In the genomic region with DNA sequence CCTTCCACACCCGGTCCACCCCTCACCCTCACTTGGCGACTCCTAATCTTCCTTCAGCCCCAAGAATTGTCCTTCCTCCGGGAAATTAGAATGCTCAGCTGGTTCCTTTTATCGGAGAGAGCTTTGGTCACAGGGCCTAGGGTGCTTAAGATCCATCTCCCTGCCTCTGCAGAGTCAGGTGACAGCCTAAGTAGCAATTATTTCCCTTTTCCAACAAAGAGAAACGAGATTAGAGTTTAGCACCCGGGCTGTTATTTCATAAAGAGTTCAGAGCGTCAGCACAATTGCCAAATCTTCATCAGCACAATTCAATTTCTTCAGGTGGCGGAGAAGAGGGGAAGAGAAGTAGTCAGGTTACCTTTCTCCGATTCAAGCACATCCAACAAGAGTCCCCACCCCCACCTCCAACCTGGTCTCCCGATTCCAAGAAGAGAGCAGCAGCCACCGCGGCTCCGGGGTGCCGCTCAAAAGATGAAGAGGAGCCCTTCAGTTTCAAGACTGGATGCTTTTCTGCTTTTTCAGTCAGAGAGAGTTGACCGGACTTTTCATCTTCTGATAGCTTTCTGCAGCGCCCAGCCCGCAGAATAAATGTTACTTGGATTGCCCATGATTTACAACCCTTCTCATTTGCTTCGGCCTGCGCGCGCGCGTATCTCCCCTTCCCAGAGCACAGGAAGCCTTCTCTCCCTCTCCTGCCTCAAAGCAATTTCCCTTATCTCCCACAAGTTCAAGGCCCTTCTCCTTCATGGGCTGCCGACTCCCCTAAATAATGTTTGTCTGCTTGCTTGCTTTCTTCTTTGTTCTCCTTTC, we compare ENCODE assay signal across 10 mouse cellular contexts. TPM values are rescaled to one million over a fixed set of nuclear protein-coding genes. Genes with fewer than 3 reads are reported as not detected.
DNase-seq lines count a peak whose midpoint lies in the region; ATAC-seq and TF ChIP-seq lines count a peak whose summit lies in the region.
"Had no signal": no experiment of that assay in that cellular context is flagged by ENCODE, and none has a peak within 500 bp of the region (broad histone marks: within the 10 kb centered on the region; RNA-seq: fewer than 3 reads in every experiment).

No protein-coding gene starts in this region.

- H3K27me3 ChIP-seq in kidney, postnatal 0 days (ENCODE audit: insufficient read depth, low read length) = no peaks in the 10 kb centered on the region
- no peaks in the 10 kb centered on the region for H3K27me3 ChIP-seq in hindbrain, postnatal 0 days (ENCODE audit: insufficient read depth, low read length)

- H3K4me2 ChIP-seq in kidney, postnatal 0 days (ENCODE audit: low read length) = peak overlapping the region; percentile 34
- H3K4me2 ChIP-seq in hindbrain, postnatal 0 days (ENCODE audit: low read depth, low read length) = peak overlapping the region; percentile 14; the same call in 1 of the 2 replicates

- no peak overlapping the region for H3K9ac ChIP-seq in kidney, postnatal 0 days (ENCODE audit: low read depth, low read length)
- H3K9ac ChIP-seq in hindbrain, postnatal 0 days (replicated peaks; ENCODE audit: low read length) = no peak overlapping the region
- H3K9ac ChIP-seq: liver, embryonic 14.5 days had no signal

- no peak for ATAC-seq in kidney, postnatal 0 days (replicated peaks; ENCODE audit: low FRiP score, low read depth)
- ATAC-seq in hindbrain, postnatal 0 days = no peak
- ATAC-seq in activated CD4-positive, CD25-positive, alpha-beta regulatory T cell, adult 4 months = no peak
- ATAC-seq: Patski had no signal

- H3K4me1 ChIP-seq in kidney, postnatal 0 days (replicated peaks; ENCODE audit: insufficient read depth, low read length) = peaks cover 4% of the 10 kb centered on the region; the same call in 1 of the 2 replicates
- H3K4me1 ChIP-seq in hindbrain, postnatal 0 days (ENCODE audit: insufficient read depth, low read length) = peaks cover 16% of the 10 kb centered on the region; the same call in 1 of the 2 replicates

- H3K9me3 ChIP-seq in kidney, postnatal 0 days (replicated peaks; ENCODE audit: low read length) = no peaks in the 10 kb centered on the region
- H3K9me3 ChIP-seq in hindbrain, postnatal 0 days (ENCODE audit: low read length) = no peaks in the 10 kb centered on the region

- H3K36me3 ChIP-seq in kidney, postnatal 0 days (ENCODE audit: insufficient read depth, low read length) = no peaks in the 10 kb centered on the region
- H3K36me3 ChIP-seq in hindbrain, postnatal 0 days (ENCODE audit: insufficient read depth, low read length) = no peaks in the 10 kb centered on the region

- H3K27ac ChIP-seq in kidney, postnatal 0 days = no peak overlapping the region
- H3K27ac ChIP-seq in hindbrain, postnatal 0 days = peak overlapping the region; percentile 27; the same call in 1 of the 2 replicates
- H3K27ac ChIP-seq: liver, embryonic 14.5 days had no signal

- peak; percentile 77 for DNase-seq in kidney, postnatal 0 days (ENCODE audit: low spot score)
- no peak for DNase-seq in kidney, adult 18-20 months
- DNase-seq in embryo, embryonic 11 days = peak; percentile 52
- DNase-seq in hindbrain, postnatal 0 days (ENCODE audit: low spot score) = peak; percentile 17
- DNase-seq in neural tube, embryonic 10.5 days (ENCODE audit: extremely low spot score, low spot score) = peak; percentile 44
- no peak for DNase-seq in cerebellum, postnatal 36 days
- no peak for DNase-seq in gastrocnemius, postnatal 25 days

- 12% methylated on average over 24 of the region's 24 CpGs for WGBS in kidney, postnatal 0 days
- 27% methylated on average over 24 of the region's 24 CpGs for WGBS in hindbrain, postnatal 0 days

- TF ChIP-seq CTCF in kidney, postnatal 0 days (IDR thresholded peaks at IDR 0.05; ENCODE audit: low read depth) = no peak
- TF ChIP-seq CTCF in hindbrain, postnatal 0 days (IDR thresholded peaks at IDR 0.05; ENCODE audit: low read depth) = no peak

- 0 out of 2 replicates have a peak overlapping the region, but pooled peaks have one; percentile 5 for H3K4me3 ChIP-seq in kidney, postnatal 0 days (replicated peaks; ENCODE audit: low read depth, low read length)
- H3K4me3 ChIP-seq in hindbrain, postnatal 0 days (ENCODE audit: low read length) = no peak overlapping the region

RNA-seq across cellular contexts. Expression of gene Atp2c1, which starts 26.7 kb away (rescaled TPM):
- 56.0 and 56.3 TPM in 2 replicates for polyA plus RNA-seq in kidney, postnatal 0 days (2015; fragmentation: Nextera tagmentation; extraction: Ambion mirVana)
- 120 and 157 TPM in 2 replicates for total RNA-seq in hindbrain, postnatal 0 days (2014; rRNA removed)
- 66.0 and 68.5 TPM in 2 replicates for polyA plus RNA-seq in hindbrain, postnatal 0 days (2015; fragmentation: Nextera tagmentation; extraction: Ambion mirVana)
- total RNA-seq in gastrocnemius, postnatal 25 days (2021) = 10 to 100 TPM; 28.6 to 29.0 TPM
- polyA plus RNA-seq in activated CD4-positive, CD25-positive, alpha-beta regulatory T cell, adult 4 months (2017; shearing (Covaris generic)) = 10 to 100 TPM; 19.7 to 19.9 TPM

Comparison
In these comparisons a context has a peak if more than half of its experiments do, and no peak if none do; other contexts are left out.
1. DNase-seq: peak in kidney, postnatal 0 days (single experiment), embryo, embryonic 11 days (single experiment), hindbrain, postnatal 0 days (single experiment) and neural tube, embryonic 10.5 days (single experiment); none in kidney, adult 18-20 months (single experiment), cerebellum, postnatal 36 days (0 of 2) and gastrocnemius, postnatal 25 days (single experiment).